ENCODE assay signal across 8 mouse cellular contexts in genomic region chr12:86686551-86687330, GRCm38 (mm10). TPM values are rescaled to one million over a fixed set of nuclear protein-coding genes. Genes with fewer than 3 reads are reported as not detected.
DNase-seq lines count a peak whose midpoint lies in the region; ATAC-seq and TF ChIP-seq lines count a peak whose summit lies in the region.
"Had no signal": no experiment of that assay in that cellular context is flagged by ENCODE, and none has a peak within 500 bp of the region (broad histone marks: within the 10 kb centered on the region; RNA-seq: fewer than 3 reads in every experiment).

No protein-coding gene starts in this region.

- H3K9me3 ChIP-seq in kidney, embryonic 15.5 days (replicated peaks): no peaks in the 10 kb centered on the region
- no peaks in the 10 kb centered on the region for H3K9me3 ChIP-seq in CH12.LX (replicated peaks; ENCODE audit: low read length)
- H3K9me3 ChIP-seq in embryonic facial prominence, embryonic 13.5 days: no peaks in the 10 kb centered on the region

- dilution Hi-C loops in CH12.LX (cut with MboI; ENCODE audit: extremely low pct_ligation_motif_present, extremely low pct_unique_long_range_greater_than_20kb, low sequenced_read_pairs): no loop called here

- H3K36me3 ChIP-seq in kidney, embryonic 15.5 days: peaks cover 6% of the 10 kb centered on the region; the same call in 1 of the 2 replicates
- H3K36me3 ChIP-seq in CH12.LX (replicated peaks in 1 of 2; ENCODE audit: control insufficient read depth in 1 of 2, insufficient read depth in 1 of 2, low read length in 1 of 2): peaks cover 0 to 6% of the 10 kb centered on the region in 2 experiments
- H3K36me3 ChIP-seq in embryonic facial prominence, embryonic 13.5 days: peaks cover 37% of the 10 kb centered on the region

- H3K9ac ChIP-seq in kidney, embryonic 15.5 days: no peak overlapping the region
- no peak overlapping the region for H3K9ac ChIP-seq in CH12.LX (ENCODE audit: insufficient read depth, low read depth)
- H3K9ac ChIP-seq in embryonic facial prominence, embryonic 13.5 days: 0 out of 2 replicates have a peak overlapping the region, but pooled peaks have one; percentile 21

- no peaks in the 10 kb centered on the region for H3K79me2 ChIP-seq in CH12.LX (replicated peaks; ENCODE audit: control insufficient read depth, extremely low read depth, insufficient read depth, poor library complexity, severe bottlenecking)

- no peaks in the 10 kb centered on the region for H3K27me3 ChIP-seq in kidney, embryonic 15.5 days
- H3K27me3 ChIP-seq in CH12.LX (replicated peaks): no peaks in the 10 kb centered on the region
- H3K27me3 ChIP-seq in embryonic facial prominence, embryonic 13.5 days: no peaks in the 10 kb centered on the region

- no peak overlapping the region for H3K4me2 ChIP-seq in kidney, embryonic 15.5 days
- H3K4me2 ChIP-seq in CH12.LX (ENCODE audit: insufficient read depth, low read depth, poor library complexity, severe bottlenecking): no peak overlapping the region; the same call in 1 of the 2 replicates
- no peak overlapping the region for H3K4me2 ChIP-seq in embryonic facial prominence, embryonic 13.5 days

- TF ChIP-seq EP300 in CH12.LX (IDR thresholded peaks at IDR 0.05; ENCODE audit: low read length): no peak; the same call in 1 of the 2 replicates

- DNase-seq in kidney, adult 9 months: no peak
- DNase-seq in A20 (ENCODE audit: low read depth, low spot score): peak; percentile 10
- peak; percentile 93 for DNase-seq in CH12.LX (ENCODE audit: extremely low read depth)
- DNase-seq in spleen, adult 12 weeks (ENCODE audit: low spot score): no peak
- DNase-seq in gastrocnemius, postnatal 4 days (ENCODE audit: low spot score in 2 of 2): no peak

- 65% methylated on average over 13 of the region's 13 CpGs for WGBS in kidney, embryonic 15.5 days
- WGBS in embryonic facial prominence, embryonic 13.5 days: 55% methylated on average over 13 of the region's 13 CpGs

- TF ChIP-seq CTCF in CH12.LX (conservative IDR thresholded peaks at IDR 0.05 in 1 of 2, IDR thresholded peaks at IDR 0.05 in 1 of 2; ENCODE audit: low read depth in 2 of 2, low read length in 2 of 2): no peak

- TF ChIP-seq POLR2A in CH12.LX (IDR thresholded peaks at IDR 0.05; ENCODE audit: low read depth, low read length): no peak

- no peak; the same call in 1 of the 2 replicates for TF ChIP-seq RAD21 in CH12.LX (IDR thresholded peaks at IDR 0.05; ENCODE audit: low read depth, low read length)

- H3K4me1 ChIP-seq in kidney, embryonic 15.5 days: peaks cover 31% of the 10 kb centered on the region
- peaks cover 29 to 75% of the 10 kb centered on the region in 2 experiments for H3K4me1 ChIP-seq in CH12.LX (ENCODE audit: control insufficient read depth in 1 of 2, insufficient read depth in 2 of 2)
- H3K4me1 ChIP-seq in embryonic facial prominence, embryonic 13.5 days: peaks cover 15% of the 10 kb centered on the region

- ATAC-seq in kidney, embryonic 15.5 days (replicated peaks; ENCODE audit: low FRiP score): no peak
- ATAC-seq in embryonic facial prominence, embryonic 13.5 days (ENCODE audit: insufficient number of reproducible peaks, insufficient read depth, low FRiP score, low TSS enrichment, low read depth): no peak

- in situ Hi-C loops in CH12.LX (cut with MboI; ENCODE audit: low pct_ligation_motif_present, low pct_unique_long_range_greater_than_20kb, low sequenced_read_pairs): no loop called here

- no peak overlapping the region for H3K4me3 ChIP-seq in kidney, embryonic 15.5 days (replicated peaks)
- H3K4me3 ChIP-seq in CH12.LX (replicated peaks in 1 of 3; ENCODE audit: low read depth in 2 of 3, low read length in 2 of 3, poor library complexity in 1 of 3): no peak overlapping the region
- H3K4me3 ChIP-seq in embryonic facial prominence, embryonic 13.5 days: no peak overlapping the region

- H3K27ac ChIP-seq in kidney, embryonic 15.5 days: peak overlapping the region; percentile 74
- no peak overlapping the region for H3K27ac ChIP-seq in CH12.LX (ENCODE audit: insufficient read depth, low read depth)
- H3K27ac ChIP-seq in embryonic facial prominence, embryonic 13.5 days: no peak overlapping the region; the same call in 1 of the 2 replicates

TF ChIP-seq in CH12.LX, 34 proteins besides CTCF, POLR2A, EP300 and RAD21:
- TF ChIP-seq MEF2A (IDR thresholded peaks at IDR 0.05; ENCODE audit: borderline replicate concordance, low read depth, low read length) (peak; percentile 46; the same call in 1 of the 2 replicates), CHD2 (IDR thresholded peaks at IDR 0.05; ENCODE audit: low read length) (peak; percentile 79), KAT2A (IDR thresholded peaks at IDR 0.05; ENCODE audit: insufficient replicate concordance, low read length) (0 out of 2 replicates have a peak, but pooled peaks have one; percentile 7), MAFK (IDR thresholded peaks at IDR 0.05; ENCODE audit: insufficient replicate concordance, low read length) (no peak), USF1 (IDR thresholded peaks at IDR 0.05; ENCODE audit: low read depth, low read length) (no peak), SMC3 (IDR thresholded peaks at IDR 0.05; ENCODE audit: low read depth, low read length) (peak; percentile 5; the same call in 1 of the 2 replicates), BHLHE40 (IDR thresholded peaks at IDR 0.05; ENCODE audit: low read depth, low read length) (peak; percentile 36; the same call in 1 of the 2 replicates), TCF12 (IDR thresholded peaks at IDR 0.05; ENCODE audit: low read depth, low read length) (peak; percentile 56; the same call in 1 of the 2 replicates), ETS1 (conservative IDR thresholded peaks at IDR 0.05; ENCODE audit: low read depth, low read length) (peak; percentile 75), USF2 (conservative IDR thresholded peaks at IDR 0.05; ENCODE audit: low read depth, low read length) (no peak)
TF ChIP-seq in CH12.LX: peak in this region for 7.

RNA-seq across cellular contexts. Expression of gene Vash1, which starts 8.2 kb away (rescaled TPM):
- 10.2 and 10.7 TPM in 2 replicates for polyA plus RNA-seq in kidney, embryonic 15.5 days (2015; fragmentation: Nextera tagmentation; extraction: Ambion mirVana)
- 1.0 and 2.2 TPM in 2 replicates for total RNA-seq in CH12.LX (2012; rRNA removed)
- 0.96 and 1.1 TPM in 2 replicates for total RNA-seq in CH12.LX (2014; rRNA removed)
- polyA plus RNA-seq in CH12.LX (2012; ENCODE audit: insufficient read length, low read depth): 2.3 and 2.7 TPM in 2 replicates
- polyA plus RNA-seq in embryonic facial prominence, embryonic 13.5 days (2015; fragmentation: Nextera tagmentation; extraction: Ambion mirVana): 10.9 and 13.1 TPM in 2 replicates
- 10 to 100 TPM; 58.1 to 58.7 TPM for total RNA-seq in gastrocnemius, postnatal 4 days (2021)

RNA-seq across cellular contexts. Expression of gene Angel1, which starts 39.5 kb away (rescaled TPM):
- polyA plus RNA-seq in kidney, embryonic 15.5 days (2015; fragmentation: Nextera tagmentation; extraction: Ambion mirVana): 8.5 and 10.2 TPM in 2 replicates
- 2.8 and 2.9 TPM in 2 replicates for total RNA-seq in CH12.LX (2012; rRNA removed)
- 0.96 and 1.0 TPM in 2 replicates for total RNA-seq in CH12.LX (2014; rRNA removed)
- 6.8 and 9.3 TPM in 2 replicates for polyA plus RNA-seq in CH12.LX (2012; ENCODE audit: insufficient read length, low read depth)
- polyA plus RNA-seq in embryonic facial prominence, embryonic 13.5 days (2015; fragmentation: Nextera tagmentation; extraction: Ambion mirVana): 9.8 and 10.9 TPM in 2 replicates
- total RNA-seq in gastrocnemius, postnatal 4 days (2021): 10 to 100 TPM in 1 of 2 experiments, 1 to 10 TPM in 1; 7.5 to 10.2 TPM

RNA-seq across cellular contexts. Expression of gene Lrrc74a, which starts 47.4 kb away (rescaled TPM):
- not detected in 2 replicates for polyA plus RNA-seq in kidney, embryonic 15.5 days (2015; fragmentation: Nextera tagmentation; extraction: Ambion mirVana)
- total RNA-seq in CH12.LX (2012; rRNA removed) (not detected in 2 replicates), CH12.LX (2014; rRNA removed) (not detected in 2 replicates)
- not detected in 2 replicates for polyA plus RNA-seq in CH12.LX (2012; ENCODE audit: insufficient read length, low read depth)
- polyA plus RNA-seq in embryonic facial prominence, embryonic 13.5 days (2015; fragmentation: Nextera tagmentation; extraction: Ambion mirVana): not detected in 2 replicates
- not detected for total RNA-seq in gastrocnemius, postnatal 4 days (2021)
- polyA plus RNA-seq: spleen, adult 2 months had no signal

Comparison
In these comparisons a context has a peak if more than half of its experiments do, and no peak if none do; other contexts are left out.
1. DNase-seq: peak in A20 (single experiment) and CH12.LX (single experiment); none in kidney, adult 9 months (single experiment), spleen, adult 12 weeks (single experiment) and gastrocnemius, postnatal 4 days (0 of 2).